Mouse (Mus musculus) cerebellum, adult 2 months (tissue): ENCODE results near the gene Tmem86b.

ENCODE experiments used
- CTCF ChIP-seq: fragments of 200-500 bp; IDR thresholded peaks from 2 replicates; pipeline ENCODE4 v1.5.1; 2011; ENCODE audit warnings: low read depth, mild to moderate bottlenecking, control low read depth, low read length, moderate library complexity, borderline replicate concordance; ENCODE audit not compliant: insufficient read depth
- POLR2A ChIP-seq: fragments of 200-500 bp; IDR thresholded peaks from 2 replicates; pipeline ENCODE4 v1.6.1; 2011; ENCODE audit warnings: low read length, control low read depth, borderline replicate concordance; ENCODE audit not compliant: insufficient read depth

- TF ChIP-seq POLR2A, result no peak
- no peak for TF ChIP-seq CTCF
Observed at GRCm38 (mm10) chr7:4674114-4674731, 43.0 kb upstream of the Tmem86b start.
